Mouse (Mus musculus): ENCODE data around the gene Ankmy2. TPM values are rescaled to one million over a fixed set of nuclear protein-coding genes. Genes with fewer than 3 reads are reported as not detected.
A peak's percentile ranks its signal among the peaks of the same experiment; 100 is the strongest.

The Ankmy2 gene
- polyA plus RNA-seq, 1 experiment from 2014 or later: 73.0 TPM

DNA sequence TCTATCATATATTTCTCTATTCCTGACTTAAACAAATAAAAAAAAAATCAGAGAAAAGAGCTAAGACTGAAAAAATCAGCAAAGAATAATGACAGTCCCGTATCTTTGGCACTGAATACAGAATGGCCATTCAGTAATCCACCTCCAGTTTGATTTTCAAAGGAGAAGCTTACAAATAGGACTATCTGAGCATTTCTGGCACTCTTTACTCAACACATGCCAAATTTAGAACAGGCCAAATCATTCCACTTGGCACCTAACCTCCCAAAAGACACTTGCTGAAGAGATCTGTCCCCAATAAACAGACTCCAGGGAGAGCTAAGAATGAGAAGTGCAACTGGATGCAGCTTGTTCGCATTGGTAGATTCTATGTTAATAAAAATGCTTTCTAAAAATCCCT lies 6.6 kb upstream of the Ankmy2 start:
- Histone ChIP-seq H3K27ac (replicated peaks; ENCODE audit: low read depth, low read length) (no peak overlapping the region), H3K36me3 (ENCODE audit: control insufficient read depth, insufficient read depth, low read length) (no peaks in the 10 kb centered on the region), H3K9ac (replicated peaks; ENCODE audit: low read length) (no peak overlapping the region), H3K4me2 (ENCODE audit: low read length) (no peak overlapping the region), H3K9me3 (ENCODE audit: control insufficient read depth, low read length) (no peaks in the 10 kb centered on the region), H3K27me3 (ENCODE audit: control insufficient read depth, insufficient read depth, low read length) (no peaks in the 10 kb centered on the region), H3K4me1 (ENCODE audit: control insufficient read depth, insufficient read depth, low read length) (peaks cover 15% of the 10 kb centered on the region), H3K4me3 (replicated peaks; ENCODE audit: low read depth, low read length) (no peak overlapping the region)
- no peak for DNase-seq
- WGBS: 92% methylated on average over 2 of the region's 2 CpGs
- no peak for ATAC-seq (ENCODE audit: low FRiP score, low TSS enrichment)

DNA sequence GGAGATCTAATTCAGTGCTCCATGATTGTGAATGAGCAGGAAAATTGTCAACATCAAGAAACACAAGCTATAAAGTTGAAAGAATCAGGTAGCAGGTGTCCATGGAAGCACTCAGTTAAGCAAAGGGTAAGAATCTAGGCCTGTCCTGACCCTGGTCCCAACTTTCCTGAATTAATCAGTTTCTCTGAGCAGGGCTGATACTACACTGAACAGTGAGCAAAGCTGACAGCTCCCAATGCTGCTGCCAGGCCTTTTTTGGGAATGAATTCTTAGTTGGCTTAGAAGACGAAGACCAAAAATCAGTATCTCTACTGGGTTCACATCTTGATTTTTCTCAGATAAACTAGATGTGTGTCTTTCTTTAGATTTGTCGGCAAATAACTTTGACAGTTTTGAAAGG lies 6.2 kb upstream of the Ankmy2 start:
- DNase-seq (no peak), ATAC-seq (ENCODE audit: low FRiP score, low TSS enrichment) (no peak)
- Histone ChIP-seq H3K9ac (replicated peaks; ENCODE audit: low read length) (no peak overlapping the region), H3K27me3 (ENCODE audit: control insufficient read depth, insufficient read depth, low read length) (no peaks in the 10 kb centered on the region), H3K36me3 (ENCODE audit: control insufficient read depth, insufficient read depth, low read length) (no peaks in the 10 kb centered on the region), H3K4me2 (ENCODE audit: low read length) (no peak overlapping the region), H3K9me3 (ENCODE audit: control insufficient read depth, low read length) (no peaks in the 10 kb centered on the region), H3K4me3 (replicated peaks; ENCODE audit: low read depth, low read length) (no peak overlapping the region), H3K4me1 (ENCODE audit: control insufficient read depth, insufficient read depth, low read length) (peaks cover 15% of the 10 kb centered on the region), H3K27ac (replicated peaks; ENCODE audit: low read depth, low read length) (no peak overlapping the region)
- 88% methylated on average over 2 of the region's 2 CpGs for whole genome bisulfite sequencing

DNA sequence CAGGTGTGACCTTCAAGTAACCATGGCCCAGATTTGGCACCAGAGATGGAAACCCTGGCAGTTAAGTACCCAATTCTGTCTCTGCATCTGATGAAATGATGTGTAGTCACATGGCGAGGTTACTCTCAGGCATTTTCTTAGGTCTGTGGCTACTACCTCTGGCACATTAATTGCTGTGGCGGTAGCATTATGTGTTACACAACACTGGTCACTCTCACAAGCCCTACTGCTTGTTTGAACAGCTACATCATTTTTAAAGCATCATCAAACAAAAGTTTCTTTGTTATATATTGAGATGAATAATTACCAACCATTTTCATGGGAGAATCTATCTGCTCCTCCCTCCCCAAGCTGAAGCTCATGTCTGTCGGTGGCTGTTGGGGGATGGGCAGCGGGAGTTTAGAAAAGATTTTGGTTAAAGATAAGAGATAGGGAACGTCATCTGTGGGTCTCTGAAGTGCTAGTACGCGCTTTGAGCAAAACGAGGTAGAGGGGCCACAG lies 1.7 kb upstream of the Ankmy2 start:
- no peak for ATAC-seq (ENCODE audit: low FRiP score, low TSS enrichment)
- H3K27ac ChIP-seq (replicated peaks; ENCODE audit: low read depth, low read length): peak overlapping the region; percentile 91; the same call in 1 of the 2 replicates
- H3K36me3 ChIP-seq (ENCODE audit: control insufficient read depth, insufficient read depth, low read length): no peaks in the 10 kb centered on the region
- peak overlapping the region; percentile 95 for H3K9ac ChIP-seq (replicated peaks; ENCODE audit: low read length)
- H3K4me3 ChIP-seq (replicated peaks; ENCODE audit: low read depth, low read length): peak overlapping the region; percentile 95
- H3K4me1 ChIP-seq (ENCODE audit: control insufficient read depth, insufficient read depth, low read length): peaks cover 24% of the 10 kb centered on the region
- no peaks in the 10 kb centered on the region for H3K27me3 ChIP-seq (ENCODE audit: control insufficient read depth, insufficient read depth, low read length)
- H3K9me3 ChIP-seq (ENCODE audit: control insufficient read depth, low read length): no peaks in the 10 kb centered on the region
- DNase-seq: peak; percentile 65
- peak overlapping the region; percentile 76 for H3K4me2 ChIP-seq (ENCODE audit: low read length)
- 9% methylated on average over 8 of the region's 8 CpGs for WGBS

DNA sequence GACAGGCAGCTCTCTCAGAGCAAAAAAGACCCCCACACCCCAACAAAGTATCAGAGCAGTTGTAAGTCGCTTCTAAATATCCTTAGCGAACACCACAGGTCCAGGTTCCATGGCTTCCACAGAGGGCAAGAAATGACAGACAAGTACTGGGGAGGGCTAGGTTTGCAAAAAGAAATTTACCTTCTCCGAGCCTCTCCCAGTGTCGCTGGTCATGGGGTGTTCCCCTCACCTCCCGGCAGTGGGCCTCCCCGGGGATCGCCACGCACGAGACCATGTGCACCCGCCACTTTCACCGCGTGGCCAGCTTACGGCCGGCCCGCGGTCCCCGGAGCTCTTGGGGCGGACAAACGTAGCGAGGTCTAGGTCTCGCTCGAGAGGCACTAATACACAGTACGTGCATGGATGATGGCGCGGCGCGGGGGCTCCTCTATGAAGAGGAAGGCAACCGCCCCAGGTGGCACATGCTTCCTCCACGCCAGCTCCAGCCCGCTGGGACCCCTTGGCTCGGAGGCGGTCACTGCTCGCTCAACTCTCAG lies 745 bp upstream of the Ankmy2 start:
- Histone ChIP-seq H3K36me3 (ENCODE audit: control insufficient read depth, insufficient read depth, low read length) (no peaks in the 10 kb centered on the region), H3K9me3 (ENCODE audit: control insufficient read depth, low read length) (no peaks in the 10 kb centered on the region), H3K27me3 (ENCODE audit: control insufficient read depth, insufficient read depth, low read length) (no peaks in the 10 kb centered on the region), H3K4me1 (ENCODE audit: control insufficient read depth, insufficient read depth, low read length) (peaks cover 24% of the 10 kb centered on the region), H3K4me2 (ENCODE audit: low read length) (peak overlapping the region; percentile 76), H3K27ac (replicated peaks; ENCODE audit: low read depth, low read length) (peak overlapping the region; percentile 91), H3K4me3 (replicated peaks; ENCODE audit: low read depth, low read length) (peak overlapping the region; percentile 95), H3K9ac (replicated peaks; ENCODE audit: low read length) (peak overlapping the region; percentile 95)
- 0% methylated on average over 33 of the region's 33 CpGs for WGBS
- DNase-seq: no peak
- peak; percentile 69 for ATAC-seq (ENCODE audit: low FRiP score, low TSS enrichment)

DNA sequence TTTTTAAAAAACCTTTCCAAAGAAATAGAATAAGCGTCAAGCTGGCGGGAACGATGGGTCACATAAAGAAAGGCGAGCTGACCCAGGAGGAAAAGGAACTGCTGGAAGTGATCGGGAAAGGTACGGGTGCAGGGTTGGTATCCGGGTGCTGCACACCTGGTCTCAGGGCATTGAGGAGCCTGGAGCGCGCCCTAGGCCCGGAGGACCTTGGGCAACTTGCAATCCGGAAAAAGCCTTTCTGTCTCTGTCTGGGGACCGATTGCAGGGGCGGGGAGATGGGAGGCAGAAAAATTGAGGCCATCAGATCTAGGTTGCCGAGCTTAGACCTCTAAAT lies 357 bp downstream of the Ankmy2 start:
- Histone ChIP-seq H3K4me2 (ENCODE audit: low read length) (peak overlapping the region; percentile 76), H3K9me3 (ENCODE audit: control insufficient read depth, low read length) (no peaks in the 10 kb centered on the region), H3K4me1 (ENCODE audit: control insufficient read depth, insufficient read depth, low read length) (peaks cover 24% of the 10 kb centered on the region), H3K27me3 (ENCODE audit: control insufficient read depth, insufficient read depth, low read length) (no peaks in the 10 kb centered on the region), H3K4me3 (replicated peaks; ENCODE audit: low read depth, low read length) (peak overlapping the region; percentile 95), H3K9ac (replicated peaks; ENCODE audit: low read length) (peak overlapping the region; percentile 95), H3K36me3 (ENCODE audit: control insufficient read depth, insufficient read depth, low read length) (no peaks in the 10 kb centered on the region), H3K27ac (replicated peaks; ENCODE audit: low read depth, low read length) (peak overlapping the region; percentile 91)
- ATAC-seq (ENCODE audit: low FRiP score, low TSS enrichment): peak; percentile 32
- under 1% methylated on average over 14 of the region's 14 CpGs for WGBS
- DNase-seq: no peak

DNA sequence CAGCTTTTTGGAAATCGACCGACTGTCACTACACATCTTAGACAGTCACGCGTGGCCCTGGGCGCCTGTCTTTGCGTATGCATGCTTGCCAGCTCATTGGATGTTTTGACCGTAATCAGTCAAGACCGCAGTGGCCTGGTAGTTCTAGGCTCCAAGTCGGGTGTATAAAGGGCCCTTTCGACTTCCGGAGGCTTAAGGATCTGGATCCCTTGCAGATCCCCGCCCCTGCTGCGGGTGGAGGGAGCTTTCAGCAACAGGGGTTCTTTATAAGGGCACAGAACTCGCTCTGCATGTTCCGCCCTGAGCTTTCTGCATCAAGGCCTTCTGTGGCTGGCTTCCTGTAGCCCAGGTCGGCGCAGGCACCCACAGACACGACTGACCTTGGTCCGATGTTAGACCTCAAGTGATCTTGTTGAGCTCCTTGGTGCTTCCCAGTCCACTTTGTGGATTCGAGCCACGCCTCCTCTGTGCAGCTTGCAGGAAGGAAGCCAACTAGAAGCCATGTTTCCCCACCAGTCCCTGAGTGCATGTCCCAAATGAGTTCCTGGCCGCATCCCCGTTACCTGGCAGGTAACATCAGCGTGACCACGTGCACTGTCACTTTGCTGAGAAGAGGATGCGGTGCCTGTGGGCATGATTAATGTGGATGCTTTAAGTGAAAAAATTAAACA lies 859 bp downstream of the Ankmy2 start, which contains the start of gene Bzw2:
TSS of gene Bzw2 (minus strand) at position 443 of the 671 bp plus-strand sequence.
- WGBS: 2% methylated on average over 26 of the region's 26 CpGs
- Histone ChIP-seq H3K27ac (replicated peaks; ENCODE audit: low read depth, low read length) (peak within 1 kb of the TSS; percentile 91), H3K27me3 (ENCODE audit: control insufficient read depth, insufficient read depth, low read length) (no peaks in the 10 kb centered on the region), H3K36me3 (ENCODE audit: control insufficient read depth, insufficient read depth, low read length) (no peaks in the 10 kb centered on the region), H3K9ac (replicated peaks; ENCODE audit: low read length) (peak within 1 kb of the TSS; percentile 95), H3K4me3 (replicated peaks; ENCODE audit: low read depth, low read length) (peak within 1 kb of the TSS; percentile 95), H3K4me2 (ENCODE audit: low read length) (peak within 1 kb of the TSS; percentile 76), H3K9me3 (ENCODE audit: control insufficient read depth, low read length) (no peaks in the 10 kb centered on the region), H3K4me1 (ENCODE audit: control insufficient read depth, insufficient read depth, low read length) (peaks cover 24% of the 10 kb centered on the region)
- peak; percentile 12 for ATAC-seq (ENCODE audit: low FRiP score, low TSS enrichment)
- peak; percentile 78 for DNase-seq

DNA sequence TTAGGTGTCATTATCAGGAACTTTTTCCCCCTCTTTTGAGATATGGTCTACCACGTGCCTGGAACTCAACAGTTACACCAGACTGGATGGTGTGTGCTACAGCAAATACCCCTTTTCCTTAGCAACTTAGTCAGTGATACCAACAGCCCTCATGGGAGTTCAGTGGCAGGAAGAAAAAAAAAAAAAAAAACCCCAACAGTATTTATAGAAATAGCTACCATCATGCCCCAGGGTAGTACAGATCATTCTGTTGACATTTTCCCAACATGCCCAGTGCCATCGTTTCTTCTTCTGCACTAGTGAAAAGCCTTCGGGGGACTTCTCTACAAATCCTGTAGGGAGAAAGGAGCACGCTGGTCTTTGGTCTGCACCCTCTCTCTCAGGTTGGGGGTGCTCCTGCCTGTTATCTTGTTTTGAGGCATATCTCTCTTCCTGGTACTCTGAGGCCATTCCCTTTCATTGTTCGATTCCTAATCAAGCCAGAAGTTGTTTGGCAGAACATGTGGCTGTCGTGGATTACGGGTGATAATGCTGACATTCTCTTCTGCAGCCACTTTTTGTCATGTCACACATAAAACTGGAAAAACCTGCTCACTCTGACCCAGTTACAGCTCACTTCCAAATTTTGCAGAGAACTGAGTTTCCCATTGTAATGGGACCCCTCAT lies 7.3 kb downstream of the Ankmy2 start:
- Histone ChIP-seq H3K9ac (replicated peaks; ENCODE audit: low read length) (no peak overlapping the region), H3K27me3 (ENCODE audit: control insufficient read depth, insufficient read depth, low read length) (no peaks in the 10 kb centered on the region), H3K4me2 (ENCODE audit: low read length) (no peak overlapping the region), H3K36me3 (ENCODE audit: control insufficient read depth, insufficient read depth, low read length) (peaks cover 14% of the 10 kb centered on the region; the same call in 1 of the 2 replicates), H3K4me1 (ENCODE audit: control insufficient read depth, insufficient read depth, low read length) (no peaks in the 10 kb centered on the region), H3K4me3 (replicated peaks; ENCODE audit: low read depth, low read length) (no peak overlapping the region), H3K9me3 (ENCODE audit: control insufficient read depth, low read length) (no peaks in the 10 kb centered on the region), H3K27ac (replicated peaks; ENCODE audit: low read depth, low read length) (no peak overlapping the region)
- DNase-seq: no peak
- WGBS: 88% methylated on average over 7 of the region's 7 CpGs
- ATAC-seq (ENCODE audit: low FRiP score, low TSS enrichment): no peak

DNA sequence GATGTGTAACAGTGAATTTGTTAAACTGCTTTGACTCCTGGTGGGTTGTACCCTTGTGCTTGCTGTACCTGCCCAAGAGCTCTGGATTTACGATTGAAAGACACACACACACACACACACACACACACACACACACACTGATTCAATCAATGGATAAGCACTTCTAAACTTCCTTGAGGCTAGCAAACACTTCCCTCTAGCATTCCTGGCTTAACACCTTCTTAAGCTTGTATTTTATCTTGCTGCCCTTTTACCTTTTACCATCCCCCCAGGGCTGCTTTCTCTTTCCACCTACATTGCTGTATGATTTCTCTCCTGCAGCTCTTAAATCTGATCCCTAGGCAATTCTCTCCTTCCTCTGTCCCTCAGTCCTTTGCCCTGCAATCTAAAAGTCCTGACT lies 8.4 kb downstream of the Ankmy2 start:
- WGBS: 52% methylated on average over 1 of the region's 1 CpGs
- no peak overlapping the region for H3K27ac ChIP-seq (replicated peaks; ENCODE audit: low read depth, low read length)
- no peak overlapping the region for H3K4me2 ChIP-seq (ENCODE audit: low read length)
- H3K9ac ChIP-seq (replicated peaks; ENCODE audit: low read length): no peak overlapping the region
- H3K4me1 ChIP-seq (ENCODE audit: control insufficient read depth, insufficient read depth, low read length): no peaks in the 10 kb centered on the region
- no peak overlapping the region for H3K4me3 ChIP-seq (replicated peaks; ENCODE audit: low read depth, low read length)
- no peaks in the 10 kb centered on the region for H3K27me3 ChIP-seq (ENCODE audit: control insufficient read depth, insufficient read depth, low read length)
- H3K36me3 ChIP-seq (ENCODE audit: control insufficient read depth, insufficient read depth, low read length): peaks cover 15% of the 10 kb centered on the region
- no peak for ATAC-seq (ENCODE audit: low FRiP score, low TSS enrichment)
- H3K9me3 ChIP-seq (ENCODE audit: control insufficient read depth, low read length): no peaks in the 10 kb centered on the region
- DNase-seq: no peak

All from midbrain, embryonic 14.5 days (tissue).